Mouse (Mus musculus) spleen, adult 12 weeks (tissue): ENCODE data around the gene Gm13199.

Experiments
- DNase-seq: peaks from one replicate; pipeline ENCODE4 v3.0.0; 2022; ENCODE audit warnings: low spot score

The Gm13199 gene

GRCm38 (mm10) chr2:5862834-5863233, at the start of gene Gm13199:
Gene Gm13199 (minus strand): TSS chr2:5862934.
- no peak for DNase-seq

- no peak for DNase-seq
These were observed 48.7 kb upstream of the Gm13199 start for GRCm38 (mm10) chr2:5911282-5911965.

GRCm38 (mm10) chr2:5906625-5907024, 43.9 kb upstream of the Gm13199 start:
- peak; percentile 51 for DNase-seq

GRCm38 (mm10) chr2:5906092-5906491, 43.4 kb upstream of the Gm13199 start:
- DNase-seq = no peak

GRCm38 (mm10) chr2:5900145-5900544, 37.4 kb upstream of the Gm13199 start:
- DNase-seq = no peak

- peak; percentile 99 for DNase-seq
These were observed 32.3 kb upstream of the Gm13199 start, which contains the start of gene Sec61a2 for GRCm38 (mm10) chr2:5894843-5895570. Gene Sec61a2 (minus strand): TSS chr2:5895432.

- no peak for DNase-seq
These were observed 31.6 kb upstream of the Gm13199 start for GRCm38 (mm10) chr2:5894296-5894695.

GRCm38 (mm10) chr2:5889412-5889811, 26.7 kb upstream of the Gm13199 start:
- DNase-seq = no peak

- DNase-seq = no peak
These were observed 26.1 kb upstream of the Gm13199 start for GRCm38 (mm10) chr2:5888865-5889264.

GRCm38 (mm10) chr2:5877446-5877845, 14.7 kb upstream of the Gm13199 start:
- no peak for DNase-seq

GRCm38 (mm10) chr2:5869746-5870145, 7.0 kb upstream of the Gm13199 start:
- no peak for DNase-seq

- no peak for DNase-seq
These were observed 4.9 kb upstream of the Gm13199 start for GRCm38 (mm10) chr2:5867681-5868080.

GRCm38 (mm10) chr2:5851866-5852265, 10.9 kb downstream of the Gm13199 start:
- DNase-seq = no peak

GRCm38 (mm10) chr2:5851116-5851515, 11.6 kb downstream of the Gm13199 start:
- no peak for DNase-seq

GRCm38 (mm10) chr2:5845826-5846225, 16.9 kb downstream of the Gm13199 start:
- no peak for DNase-seq

GRCm38 (mm10) chr2:5844873-5845631, 17.7 kb downstream of the Gm13199 start, which contains the start of the genes Nudt5 and Cdc123:
Gene Nudt5 (plus strand): TSS chr2:5845019.
Gene Cdc123 (minus strand): TSS chr2:5845164.
- DNase-seq = peak; percentile 78

- DNase-seq = no peak
These were observed 18.4 kb downstream of the Gm13199 start for GRCm38 (mm10) chr2:5844181-5844872.

GRCm38 (mm10) chr2:5840815-5841214, 21.9 kb downstream of the Gm13199 start:
- DNase-seq = no peak

GRCm38 (mm10) chr2:5825265-5825913, 37.3 kb downstream of the Gm13199 start:
- DNase-seq = no peak

GRCm38 (mm10) chr2:5824685-5825084, 38.0 kb downstream of the Gm13199 start:
- DNase-seq = no peak

GRCm38 (mm10) chr2:5824213-5824612, 38.5 kb downstream of the Gm13199 start:
- DNase-seq = no peak
